Comparison of ENCODE assay signal across 9 mouse cellular contexts in genomic region chr10:95191881-95192280, GRCm38 (mm10).
DNase-seq lines count a peak whose midpoint lies in the region.
"Had no signal": no experiment of that assay in that cellular context is flagged by ENCODE, and none has a peak within 500 bp of the region (broad histone marks: within the 10 kb centered on the region; RNA-seq: fewer than 3 reads in every experiment).

No protein-coding gene starts in this region.

- intact Hi-C loops in heart, postnatal 14 days (cut with DNase I): loop anchor here (5.0 kb wide), 1 partner anchor 45 kb away; no protein-coding TSS in a partner anchor

- peak overlapping the region; percentile 73 for H3K27ac ChIP-seq in brown adipose tissue, adult 24 weeks (replicated peaks; ENCODE audit: low read depth, low read length)
- H3K27ac ChIP-seq: neural tube, embryonic 12.5 days had no signal

- H3K4me1 ChIP-seq in brown adipose tissue, adult 24 weeks (ENCODE audit: control insufficient read depth, insufficient read depth, insufficient read length, low read length): peaks cover 18% of the 10 kb centered on the region

- H3K4me3 ChIP-seq in brown adipose tissue, adult 24 weeks (ENCODE audit: insufficient read depth, low read depth, low read length): no peak overlapping the region
- H3K4me3 ChIP-seq: neural tube, embryonic 12.5 days had no signal

- peak; percentile 25 for DNase-seq in adrenal gland, postnatal 14 days
- no peak for DNase-seq in adrenal gland, postnatal 25 days
- DNase-seq in heart, postnatal 14 days: peak; percentile 37 to 43
- DNase-seq in lung, postnatal 36 days: peak; percentile 80
- DNase-seq in urinary bladder, postnatal 25 days (ENCODE audit: low spot score): no peak
- no peak for DNase-seq in retina, embryonic 14.5 days (ENCODE audit: low spot score)
- no peak for DNase-seq in left cerebral cortex, adult 11 months (ENCODE audit: low spot score)

Comparison
In these comparisons a context has a peak if more than half of its experiments do, and no peak if none do; other contexts are left out.
1. DNase-seq: peak in adrenal gland, postnatal 14 days (single experiment), heart, postnatal 14 days (2 of 2) and lung, postnatal 36 days (single experiment); none in adrenal gland, postnatal 25 days (single experiment), urinary bladder, postnatal 25 days (single experiment), retina, embryonic 14.5 days (single experiment) and left cerebral cortex, adult 11 months (single experiment).